Mouse (Mus musculus): ENCODE measurements around the gene Ddx27.

- TF ChIP-seq POLR2A (IDR thresholded peaks at IDR 0.05; ENCODE audit: low read depth, low read length) (no peak), CTCF (conservative IDR thresholded peaks at IDR 0.05; ENCODE audit: insufficient read depth, insufficient read length, low read depth, low read length) (no peak)
Measured at GRCm38 (mm10) chr2:167039386-167039785, 24.4 kb downstream of the Ddx27 start.

All from kidney, adult 2 months (tissue).